Comparison of ENCODE assay signal across 27 mouse cellular contexts in genomic region chr11:119381631-119382337, GRCm38 (mm10). TPM values are rescaled to one million over a fixed set of nuclear protein-coding genes. Genes with fewer than 3 reads are reported as not detected.
DNase-seq lines count a peak whose midpoint lies in the region; ATAC-seq lines count a peak whose summit lies in the region.
"Had no signal": no experiment of that assay in that cellular context is flagged by ENCODE, and none has a peak within 500 bp of the region (broad histone marks: within the 10 kb centered on the region; RNA-seq: fewer than 3 reads in every experiment).

No protein-coding gene starts in this region.

- WGBS in heart, embryonic 14.5 days: 34% methylated on average over 9 of the region's 9 CpGs

- ATAC-seq in heart, embryonic 14.5 days (ENCODE audit: insufficient number of reproducible peaks, insufficient read depth, low FRiP score, low read depth): no peak
- ATAC-seq: forebrain, postnatal 0 days; hindbrain, embryonic 16.5 days; intestine, embryonic 15.5 days had no signal

- no peak for DNase-seq in heart, adult 9 months (ENCODE audit: low spot score in 2 of 2)
- DNase-seq in ovary, adult 18-20 months (ENCODE audit: low spot score): peak; percentile 41
- DNase-seq in ovary, postnatal 10 days (ENCODE audit: low spot score): no peak
- DNase-seq in R1 (ENCODE audit: low read depth, low spot score): peak; percentile 58
- DNase-seq in kidney, adult 9 months: no peak
- no peak for DNase-seq in embryo, embryonic 10.5 days (ENCODE audit: low spot score)
- DNase-seq: cerebellum, adult 11 months; cerebellum, adult 9-11 months; forebrain, postnatal 0 days; gastrocnemius, postnatal 14 days; kidney, adult 8-10 months; kidney, postnatal 14 days; liver; retina, postnatal 1 day; right cerebral cortex, postnatal 25 days; spleen, adult 18-20 months; thymus, postnatal 14 days had no signal

- peak overlapping the region; percentile 46 to 68 for H3K27ac ChIP-seq in heart, embryonic 14.5 days (replicated peaks in 1 of 2; ENCODE audit: control insufficient read depth in 1 of 2, insufficient read depth in 1 of 2, low read depth in 2 of 2, low read length in 2 of 2)
- H3K27ac ChIP-seq: embryonic facial prominence, embryonic 10.5 days; hindbrain, embryonic 10.5 days; intestine, embryonic 15.5 days; limb, embryonic 10.5 days; liver, embryonic 15.5 days; macrophage; midbrain, embryonic 12.5 days; neural tube, embryonic 15.5 days had no signal

- H3K36me3 ChIP-seq in heart, embryonic 14.5 days (ENCODE audit: control insufficient read depth, insufficient read depth, low read length): peaks cover 35% of the 10 kb centered on the region
- H3K36me3 ChIP-seq: liver, embryonic 15.5 days had no signal

- no peak overlapping the region for H3K4me2 ChIP-seq in heart, embryonic 14.5 days (ENCODE audit: low read length)
- H3K4me2 ChIP-seq: intestine, embryonic 15.5 days; liver, embryonic 15.5 days; midbrain, embryonic 12.5 days; neural tube, embryonic 15.5 days had no signal

- H3K4me1 ChIP-seq in heart, embryonic 14.5 days (ENCODE audit: control insufficient read depth in 2 of 2, insufficient read depth in 2 of 2, low read length in 2 of 2): peaks cover 11 to 16% of the 10 kb centered on the region in 2 experiments; a peak in 3 of 4 replicates
- H3K4me1 ChIP-seq: hindbrain, embryonic 10.5 days; intestine, embryonic 15.5 days; limb, embryonic 10.5 days; midbrain, embryonic 12.5 days; neural tube, embryonic 15.5 days had no signal

- H3K4me3 ChIP-seq in heart, embryonic 14.5 days (ENCODE audit: control insufficient read depth in 1 of 2, insufficient read depth in 1 of 2, low read depth in 1 of 2, low read length in 2 of 2): no peak overlapping the region
- H3K4me3 ChIP-seq: embryonic facial prominence, embryonic 10.5 days; hindbrain, embryonic 10.5 days; intestine, embryonic 15.5 days; limb, embryonic 10.5 days; liver, embryonic 15.5 days; midbrain, embryonic 12.5 days; neural tube, embryonic 15.5 days had no signal

- H3K9me3 ChIP-seq in heart, embryonic 14.5 days (ENCODE audit: control insufficient read depth, low read length): no peaks in the 10 kb centered on the region
- H3K9me3 ChIP-seq: embryonic facial prominence, embryonic 10.5 days; hindbrain, embryonic 10.5 days; intestine, embryonic 15.5 days; limb, embryonic 10.5 days; liver, embryonic 15.5 days; midbrain, embryonic 12.5 days; neural tube, embryonic 15.5 days had no signal

- H3K27me3 ChIP-seq in heart, embryonic 14.5 days (ENCODE audit: control insufficient read depth, insufficient read depth, low read length): no peaks in the 10 kb centered on the region
- H3K27me3 ChIP-seq: intestine, embryonic 15.5 days; liver, embryonic 15.5 days; midbrain, embryonic 12.5 days; neural tube, embryonic 15.5 days had no signal

- H3K9ac ChIP-seq in heart, embryonic 14.5 days (ENCODE audit: low read length): no peak overlapping the region
- H3K9ac ChIP-seq: forebrain, postnatal 0 days; intestine, embryonic 15.5 days; liver, embryonic 15.5 days; midbrain, embryonic 12.5 days; neural tube, embryonic 15.5 days had no signal

RNA-seq across cellular contexts. Expression of gene Rnf213, which starts 11.1 kb away (rescaled TPM):
- polyA plus RNA-seq in heart, embryonic 14.5 days (2014; fragmentation: Nextera tagmentation; extraction: Ambion mirVana): 12.0 and 12.4 TPM in 2 replicates

RNA-seq across cellular contexts. Expression of gene Slc26a11, which starts 26.4 kb away (rescaled TPM):
- 10.5 and 11.0 TPM in 2 replicates for polyA plus RNA-seq in heart, embryonic 14.5 days (2014; fragmentation: Nextera tagmentation; extraction: Ambion mirVana)

RNA-seq across cellular contexts. Expression of gene Sgsh, which starts 26.4 kb away (rescaled TPM):
- polyA plus RNA-seq in heart, embryonic 14.5 days (2014; fragmentation: Nextera tagmentation; extraction: Ambion mirVana): 6.9 and 7.4 TPM in 2 replicates

Comparison
In these comparisons a context has a peak if more than half of its experiments do, and no peak if none do; other contexts are left out.
1. DNase-seq: peak in ovary, adult 18-20 months (single experiment) and R1 (single experiment); none in heart, adult 9 months (0 of 2), ovary, postnatal 10 days (single experiment), kidney, adult 9 months (single experiment) and embryo, embryonic 10.5 days (single experiment).